ENCODE assay signal across 24 mouse cellular contexts in genomic region chr9:104034231-104034630, GRCm38 (mm10). TPM values are rescaled to one million over a fixed set of nuclear protein-coding genes. Genes with fewer than 3 reads are reported as not detected.
"Had no signal": no experiment of that assay in that cellular context is flagged by ENCODE, and none has a peak within 500 bp of the region (broad histone marks: within the 10 kb centered on the region; RNA-seq: fewer than 3 reads in every experiment).

No protein-coding gene starts in this region.

- H3K4me2 ChIP-seq: neural tube, embryonic 15.5 days; stomach, embryonic 15.5 days had no signal

- H3K4me3 ChIP-seq: neural tube, embryonic 15.5 days; stomach, embryonic 15.5 days had no signal

- H3K4me1 ChIP-seq: stomach, embryonic 15.5 days had no signal

- H3K9ac ChIP-seq: neural tube, embryonic 15.5 days; stomach, embryonic 15.5 days had no signal

- H3K9me3 ChIP-seq: neural tube, embryonic 15.5 days; stomach, embryonic 15.5 days had no signal

- H3K27ac ChIP-seq: neural tube, embryonic 15.5 days; stomach, embryonic 15.5 days; stomach, postnatal 0 days had no signal

- DNase-seq: retina, postnatal 1 day; right cerebral cortex, adult 18-20 months; right cerebral cortex, postnatal 14 days; right cerebral cortex, postnatal 25 days; right cerebral cortex, postnatal 4 days; spleen, adult 18-20 months; thymus, adult 18-20 months; thymus, adult 2 months; thymus, postnatal 14 days; thymus, postnatal 25 days; thymus, postnatal 36 days; thymus, postnatal 4 days had no signal

- H3K36me3 ChIP-seq: stomach, embryonic 15.5 days had no signal

- H3K27me3 ChIP-seq: neural tube, embryonic 15.5 days; stomach, embryonic 15.5 days had no signal

RNA-seq across cellular contexts. Expression of gene Gm28305, which starts 6.2 kb away (rescaled TPM):
- total RNA-seq: neutrophil, adult 5-6 weeks had no signal
- polyA plus RNA-seq: neural tube, embryonic 14.5 days; neural tube, embryonic 15.5 days; small intestine, adult 2 months; spleen, adult 2 months; stomach, embryonic 14.5 days; stomach, embryonic 15.5 days; stomach, embryonic 16.5 days; stomach, postnatal 0 days; testis, adult 2 months; thymus, adult 2 months; thymus, postnatal 0 days; urinary bladder, adult 2 months had no signal
